Mouse (Mus musculus): ENCODE data around the gene Hsd17b14.

The Hsd17b14 gene

GRCm38 (mm10) chr7:45567780-45568516 lies 13.3 kb downstream of the Hsd17b14 start:
- peak; percentile 83 to 84 for DNase-seq

GRCm38 (mm10) chr7:45568601-45569473 lies 14.1 kb downstream of the Hsd17b14 start:
- DNase-seq: no peak

GRCm38 (mm10) chr7:45570103-45570741 lies 15.5 kb downstream of the Hsd17b14 start, which contains the start of gene Bcat2:
Gene Bcat2 (plus strand): TSS chr7:45570153.
- DNase-seq: peak; percentile 83 to 85

- DNase-seq: no peak
Observed at GRCm38 (mm10) chr7:45571966-45572365, 17.3 kb downstream of the Hsd17b14 start.

- no peak for DNase-seq
Observed at GRCm38 (mm10) chr7:45573954-45574353, 19.3 kb downstream of the Hsd17b14 start.

GRCm38 (mm10) chr7:45574472-45575379 lies 20.0 kb downstream of the Hsd17b14 start:
- DNase-seq: no peak

- no peak for DNase-seq
Observed at GRCm38 (mm10) chr7:45585923-45586322, 31.2 kb downstream of the Hsd17b14 start.

- no peak for DNase-seq
Observed at GRCm38 (mm10) chr7:45587631-45588592, 33.2 kb downstream of the Hsd17b14 start.

DNA sequence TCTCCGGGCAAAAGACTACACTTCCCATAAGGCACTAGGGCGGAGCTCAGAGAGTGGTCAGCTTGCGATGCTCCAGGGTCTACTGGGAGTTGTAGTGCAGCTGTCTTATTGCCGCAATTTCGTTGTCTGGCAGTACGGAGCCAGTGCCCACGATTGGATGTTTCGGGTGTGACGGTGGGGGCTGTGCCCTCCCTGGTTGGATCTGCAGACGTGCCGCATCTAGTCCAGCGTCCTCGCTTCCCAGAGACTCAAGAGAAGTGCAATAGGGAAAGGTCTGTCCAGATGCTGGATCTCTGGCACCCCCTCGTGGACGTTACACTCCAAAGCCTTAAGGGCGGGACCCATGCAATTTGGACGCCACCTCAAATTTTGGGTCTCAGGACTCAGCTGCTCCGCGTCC lies 34.5 kb downstream of the Hsd17b14 start:
- DNase-seq: peak; percentile 84 to 87

DNA sequence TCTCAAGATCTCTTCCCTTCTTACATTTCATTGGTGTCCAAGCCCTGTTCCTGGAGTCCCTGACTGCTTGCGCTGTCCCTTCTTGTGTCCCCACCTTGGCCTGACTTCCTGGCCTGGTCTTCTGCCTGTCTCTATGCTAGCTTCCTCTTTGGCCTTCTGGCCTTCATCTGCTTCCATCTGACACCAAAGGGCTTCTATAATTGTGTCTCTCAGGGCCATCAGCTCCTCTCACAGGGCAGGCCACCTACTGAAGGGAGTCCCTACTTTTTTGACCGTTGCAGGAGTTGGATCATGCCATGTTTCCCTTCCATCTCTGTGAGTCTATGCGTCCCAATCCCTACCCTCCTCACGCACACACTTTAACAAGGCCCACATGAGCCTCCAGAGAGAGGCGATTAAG lies 35.2 kb downstream of the Hsd17b14 start:
- DNase-seq: no peak

- DNase-seq: no peak
Observed at GRCm38 (mm10) chr7:45590874-45591273, 36.2 kb downstream of the Hsd17b14 start.

DNA sequence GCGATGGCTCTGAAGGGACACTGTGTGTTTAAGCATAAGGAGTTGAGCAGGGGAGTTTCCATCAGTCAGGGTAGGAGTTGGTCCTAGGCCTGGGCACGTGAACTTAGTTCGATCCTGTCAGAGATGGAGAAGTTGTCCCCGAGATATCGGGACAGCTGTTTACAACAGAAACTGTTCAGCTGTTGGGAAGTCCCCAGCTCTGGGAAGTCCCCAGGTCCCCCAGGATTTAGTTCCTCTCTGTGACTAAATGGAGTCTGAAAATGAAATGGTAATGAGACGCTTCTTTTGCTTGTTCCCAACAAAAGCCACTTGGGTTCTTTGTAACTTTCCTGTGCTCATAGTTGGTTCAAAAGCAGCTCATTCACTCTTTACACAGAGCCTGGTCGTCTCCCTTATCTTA lies 37.2 kb downstream of the Hsd17b14 start:
- peak; percentile 64 to 75 for DNase-seq

DNA sequence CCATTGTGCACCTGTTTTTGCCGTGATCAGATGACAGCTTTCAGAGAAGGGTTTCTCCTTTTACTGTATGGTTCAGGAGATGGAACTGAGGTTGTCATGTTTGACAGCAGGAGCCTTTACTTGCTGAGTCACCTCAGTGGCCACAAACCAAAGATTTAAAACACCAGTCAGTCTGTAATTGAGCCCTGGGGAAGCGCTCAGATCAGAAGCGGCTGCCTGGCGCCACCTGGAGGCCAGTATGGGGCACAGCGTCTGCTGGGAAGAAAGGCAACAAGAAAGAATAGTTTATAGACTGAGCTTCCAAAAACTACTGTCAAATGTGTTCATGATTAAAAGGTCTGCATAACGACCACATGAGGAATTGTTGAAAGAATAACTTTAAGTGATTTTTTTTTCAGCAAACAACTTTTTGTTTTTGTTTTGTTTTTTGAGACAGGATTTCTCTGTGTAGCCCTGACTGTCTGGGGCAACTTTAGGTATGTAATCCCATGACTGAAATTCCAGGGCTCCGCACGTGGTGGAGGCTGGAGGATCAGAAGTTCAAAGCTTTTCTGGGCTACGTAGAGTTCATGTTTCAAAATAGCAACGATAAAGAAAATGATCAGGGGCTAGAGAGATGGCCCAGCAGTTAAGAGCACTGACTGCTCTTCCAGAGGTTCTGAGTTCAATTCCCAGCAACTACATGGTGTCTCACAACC lies 38.6 kb downstream of the Hsd17b14 start:
- peak; percentile 87 for DNase-seq

DNA sequence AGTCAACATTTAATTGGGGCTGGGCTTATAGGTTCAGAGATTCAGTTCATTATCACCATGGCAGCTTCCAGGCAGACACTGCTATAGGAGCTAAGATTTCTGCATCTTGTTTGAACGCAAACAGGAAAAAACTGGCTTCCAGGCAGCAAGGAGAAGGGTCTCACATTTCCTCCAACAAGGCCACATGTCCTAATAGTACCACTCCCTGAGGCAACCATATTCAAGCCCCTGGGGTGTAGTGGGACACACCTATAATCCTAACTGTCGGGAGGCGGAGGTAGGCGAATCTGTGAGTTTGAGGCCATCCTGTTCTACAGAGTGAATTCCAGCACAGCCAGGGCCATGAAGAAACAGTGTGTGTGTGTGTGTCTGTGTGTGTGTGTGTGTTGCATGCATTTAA lies 40.5 kb downstream of the Hsd17b14 start:
- no peak for DNase-seq

DNA sequence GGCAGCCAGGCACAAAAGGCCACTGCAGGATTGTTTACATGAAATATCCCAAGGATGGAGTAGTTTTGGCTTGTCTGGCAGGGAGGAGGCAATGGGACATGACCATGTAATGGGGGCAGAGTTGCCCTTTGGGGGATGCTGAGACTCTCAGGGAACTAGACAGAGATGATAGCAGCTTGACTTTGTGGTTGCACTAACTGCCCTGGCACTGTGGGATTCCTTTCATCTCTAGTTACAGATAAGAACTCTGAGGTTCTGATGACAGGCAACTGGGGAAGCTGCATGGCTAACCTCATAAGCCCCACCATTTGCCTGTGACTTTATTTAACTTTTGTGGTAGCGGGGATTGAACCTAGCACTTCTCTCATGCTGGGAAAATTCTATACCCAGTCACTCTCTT lies 41.4 kb downstream of the Hsd17b14 start:
- no peak for DNase-seq

DNA sequence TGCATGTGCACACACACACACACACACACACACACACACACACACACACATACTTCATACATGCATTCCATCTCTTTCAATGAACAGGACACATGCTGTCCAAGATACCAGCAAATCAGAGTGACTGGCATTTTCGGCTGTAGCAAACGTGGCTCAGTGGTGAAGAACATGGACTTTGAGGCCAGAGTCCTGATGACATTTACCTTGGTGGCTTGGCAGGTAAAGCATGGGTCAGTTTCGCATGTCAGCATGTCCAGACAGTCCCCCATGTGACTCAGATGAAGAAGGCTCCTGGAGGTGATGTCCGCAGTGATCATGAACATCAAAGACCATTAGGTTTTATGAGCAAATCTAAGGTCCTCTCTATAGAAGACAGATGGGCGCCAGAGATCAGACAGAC lies 42.3 kb downstream of the Hsd17b14 start:
- DNase-seq: no peak

GRCm38 (mm10) chr7:45597527-45597926 lies 42.8 kb downstream of the Hsd17b14 start:
- DNase-seq: no peak

DNA sequence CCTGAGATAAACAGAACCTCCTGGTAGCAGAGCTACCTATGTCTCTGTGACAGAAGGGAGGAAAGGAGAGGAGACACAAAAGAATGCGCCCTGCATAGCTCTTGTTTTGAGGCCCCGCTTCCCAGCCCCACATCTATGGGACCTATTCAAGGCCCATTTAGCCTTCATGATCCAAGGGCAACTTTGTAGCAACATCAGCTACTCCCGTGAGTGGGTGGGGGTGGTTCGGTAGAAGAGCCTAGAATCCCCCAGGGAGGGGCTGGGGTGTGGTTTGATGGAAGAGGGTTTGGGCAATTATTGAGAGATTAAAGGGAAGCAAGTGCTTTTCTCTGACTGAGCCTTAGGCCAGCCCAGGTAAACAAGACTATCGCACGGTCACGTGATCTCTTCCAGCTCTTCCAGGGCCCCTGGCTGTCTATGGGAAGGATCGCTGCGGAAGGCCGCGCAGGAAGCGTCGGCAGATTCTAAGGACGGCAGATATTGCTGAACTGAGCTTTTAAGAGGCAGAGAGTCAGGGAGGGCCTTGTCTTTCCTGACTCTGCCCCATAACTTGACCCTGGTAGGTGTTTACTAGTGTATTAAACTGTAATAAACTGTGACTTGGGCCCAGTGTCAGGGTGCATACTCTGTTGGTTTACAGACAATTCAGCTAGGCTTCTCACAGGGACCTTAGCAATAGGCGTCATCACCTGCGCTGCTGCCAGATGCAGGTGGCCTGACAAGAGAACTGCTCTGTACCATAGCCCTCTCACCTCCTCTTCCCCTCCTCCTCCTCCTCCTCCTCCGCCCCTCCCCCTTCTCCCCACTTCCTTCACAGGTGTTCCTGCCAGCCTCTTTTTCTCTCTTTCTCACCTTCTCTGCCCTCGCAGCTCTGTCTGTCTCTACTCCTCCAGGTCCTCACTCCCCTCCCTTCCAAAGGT lies 44.5 kb downstream of the Hsd17b14 start:
- no peak for DNase-seq

DNA sequence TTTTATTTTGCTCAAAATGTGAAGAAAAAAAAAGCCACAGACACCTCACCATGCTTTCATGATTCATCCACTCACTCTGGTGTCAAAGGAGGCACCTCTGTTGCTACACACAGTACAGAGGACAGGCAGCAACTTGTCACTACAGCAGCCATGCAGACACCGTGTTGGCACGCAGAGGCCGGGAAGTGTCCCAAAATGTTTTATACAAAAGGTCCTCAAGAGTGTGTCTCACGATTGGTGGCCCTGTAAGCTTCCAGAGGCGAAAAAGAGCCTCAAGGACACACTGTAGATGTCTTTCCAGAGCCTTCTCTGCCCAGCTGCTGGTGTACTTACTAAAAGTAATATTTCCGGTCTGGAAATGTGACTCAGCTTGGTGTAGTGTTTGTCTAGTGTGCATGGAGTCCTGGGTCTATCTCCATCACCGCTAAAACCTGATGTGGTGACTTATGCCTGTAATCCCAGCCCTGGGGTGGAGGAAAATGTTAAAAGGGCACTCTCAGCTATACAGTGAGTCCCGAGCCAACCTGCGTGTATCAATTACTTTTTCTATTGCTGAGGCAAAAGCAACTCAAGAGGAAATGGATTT lies 51.1 kb downstream of the Hsd17b14 start:
- no peak for DNase-seq

Data from B cell, adult 2 months (primary cell).